Comparison of ENCODE assay signal across 8 mouse cellular contexts in genomic region chr7:19319906-19320305, GRCm38 (mm10). TPM values are rescaled to one million over a fixed set of nuclear protein-coding genes. Genes with fewer than 3 reads are reported as not detected.
DNase-seq lines count a peak whose midpoint lies in the region; ATAC-seq and TF ChIP-seq lines count a peak whose summit lies in the region.

No protein-coding gene starts in this region.

- H3K4me3 ChIP-seq in CH12.LX (replicated peaks in 1 of 3; ENCODE audit: low read depth in 2 of 3, low read length in 2 of 3, poor library complexity in 1 of 3), result peak overlapping the region; percentile 32 to 44 (median 40)
- H3K4me3 ChIP-seq in forebrain, embryonic 10.5 days, result peak overlapping the region; percentile 62
- H3K4me3 ChIP-seq in heart, embryonic 15.5 days, result peak overlapping the region; percentile 52
- peak overlapping the region; percentile 39 to 46 for H3K4me3 ChIP-seq in liver, embryonic 14.5 days (ENCODE audit: insufficient read depth in 1 of 2, low read depth in 2 of 2, low read length in 2 of 2)
- peak overlapping the region; percentile 50 for H3K4me3 ChIP-seq in stomach, embryonic 15.5 days (replicated peaks)

- 0 out of 2 replicates have a peak overlapping the region, but pooled peaks have one; percentile 16 for H3K9ac ChIP-seq in CH12.LX (ENCODE audit: insufficient read depth, low read depth)
- peak overlapping the region; percentile 55 for H3K9ac ChIP-seq in heart, embryonic 15.5 days
- H3K9ac ChIP-seq in liver, embryonic 14.5 days (replicated peaks), result peak overlapping the region; percentile 24
- H3K9ac ChIP-seq in stomach, embryonic 15.5 days, result 0 out of 2 replicates have a peak overlapping the region, but pooled peaks have one; percentile 12

- H3K79me2 ChIP-seq in CH12.LX (replicated peaks; ENCODE audit: control insufficient read depth, extremely low read depth, insufficient read depth, poor library complexity, severe bottlenecking), result no peaks in the 10 kb centered on the region

- TF ChIP-seq CTCF in CH12.LX (conservative IDR thresholded peaks at IDR 0.05 in 1 of 2, IDR thresholded peaks at IDR 0.05 in 1 of 2; ENCODE audit: low read depth in 2 of 2, low read length in 2 of 2), result no peak
- TF ChIP-seq CTCF in liver, embryonic 14.5 days (IDR thresholded peaks at IDR 0.05; ENCODE audit: low read depth), result no peak

- peak; percentile 93 for DNase-seq in CH12.LX (ENCODE audit: extremely low read depth)
- DNase-seq in c-Kit-positive CD71-negative TER-119-negative erythroid progenitor cells, embryonic 14.5 days (ENCODE audit: low read depth), result peak; percentile 96
- peak; percentile 97 for DNase-seq in forebrain, embryonic 10.5 days (ENCODE audit: extremely low spot score, low spot score)
- DNase-seq in kidney, postnatal 14 days, result peak; percentile 98
- DNase-seq in liver, embryonic 14.5 days (ENCODE audit: low read depth in 3 of 3, low spot score in 3 of 3), result peak; percentile 74 to 88 (median 76)
- DNase-seq in neural tube, embryonic 10.5 days (ENCODE audit: extremely low spot score, low spot score), result peak; percentile 97

- H3K4me1 ChIP-seq in CH12.LX (ENCODE audit: control insufficient read depth in 1 of 2, insufficient read depth in 2 of 2), result peaks cover 15 to 48% of the 10 kb centered on the region in 2 experiments
- H3K4me1 ChIP-seq in forebrain, embryonic 10.5 days, result peaks cover 34% of the 10 kb centered on the region
- peaks cover 20% of the 10 kb centered on the region for H3K4me1 ChIP-seq in heart, embryonic 15.5 days (replicated peaks)
- H3K4me1 ChIP-seq in liver, embryonic 14.5 days (replicated peaks; ENCODE audit: control insufficient read depth in 2 of 2, insufficient read depth in 2 of 2, low read length in 1 of 2), result peaks cover 0 to 3% of the 10 kb centered on the region in 2 experiments; a peak in 2 of 4 replicates
- peaks cover 16% of the 10 kb centered on the region for H3K4me1 ChIP-seq in stomach, embryonic 15.5 days

- no peaks in the 10 kb centered on the region for H3K36me3 ChIP-seq in CH12.LX (replicated peaks in 1 of 2; ENCODE audit: control insufficient read depth in 1 of 2, insufficient read depth in 1 of 2, low read length in 1 of 2)
- no peaks in the 10 kb centered on the region for H3K36me3 ChIP-seq in forebrain, embryonic 10.5 days (replicated peaks)
- H3K36me3 ChIP-seq in heart, embryonic 15.5 days, result no peaks in the 10 kb centered on the region
- no peaks in the 10 kb centered on the region for H3K36me3 ChIP-seq in liver, embryonic 14.5 days (replicated peaks; ENCODE audit: control insufficient read depth, insufficient read depth, low read depth)
- no peaks in the 10 kb centered on the region for H3K36me3 ChIP-seq in stomach, embryonic 15.5 days

- in situ Hi-C loops in CH12.LX (cut with MboI; ENCODE audit: low pct_ligation_motif_present, low pct_unique_long_range_greater_than_20kb, low sequenced_read_pairs), result no loop called here

- TF ChIP-seq POLR2A in CH12.LX (IDR thresholded peaks at IDR 0.05; ENCODE audit: low read depth, low read length), result no peak

- TF ChIP-seq RAD21 in CH12.LX (IDR thresholded peaks at IDR 0.05; ENCODE audit: low read depth, low read length), result no peak

- peaks cover 92% of the 10 kb centered on the region for H3K27me3 ChIP-seq in CH12.LX (replicated peaks)
- peaks cover 46% of the 10 kb centered on the region for H3K27me3 ChIP-seq in forebrain, embryonic 10.5 days (ENCODE audit: poor library complexity, severe bottlenecking)
- no peaks in the 10 kb centered on the region for H3K27me3 ChIP-seq in heart, embryonic 15.5 days
- peaks cover 21% of the 10 kb centered on the region for H3K27me3 ChIP-seq in liver, embryonic 14.5 days (ENCODE audit: control insufficient read depth, insufficient read depth, low read length)
- H3K27me3 ChIP-seq in stomach, embryonic 15.5 days (replicated peaks), result 0 out of 2 replicates have a peak, but pooled peaks cover 5% of the 10 kb centered on the region

- peaks cover 12% of the 10 kb centered on the region for H3K9me3 ChIP-seq in CH12.LX (replicated peaks; ENCODE audit: low read length)
- no peaks in the 10 kb centered on the region for H3K9me3 ChIP-seq in forebrain, embryonic 10.5 days
- no peaks in the 10 kb centered on the region for H3K9me3 ChIP-seq in heart, embryonic 15.5 days (replicated peaks)
- H3K9me3 ChIP-seq in liver, embryonic 14.5 days (ENCODE audit: control insufficient read depth, low read length), result no peaks in the 10 kb centered on the region
- no peaks in the 10 kb centered on the region for H3K9me3 ChIP-seq in stomach, embryonic 15.5 days

- dilution Hi-C loops in CH12.LX (cut with MboI; ENCODE audit: extremely low pct_ligation_motif_present, extremely low pct_unique_long_range_greater_than_20kb, low sequenced_read_pairs), result no loop called here

- ATAC-seq in heart, embryonic 15.5 days (replicated peaks; ENCODE audit: insufficient number of reproducible peaks, insufficient read depth, low FRiP score, low read depth), result peak; percentile 90
- ATAC-seq in liver, embryonic 14.5 days (ENCODE audit: insufficient read depth), result peak; percentile 80
- ATAC-seq in stomach, embryonic 15.5 days (ENCODE audit: insufficient read depth, low FRiP score, low read depth), result peak; percentile 88

- H3K27ac ChIP-seq in CH12.LX (ENCODE audit: insufficient read depth, low read depth), result no peak overlapping the region
- H3K27ac ChIP-seq in forebrain, embryonic 10.5 days, result peak overlapping the region; percentile 72
- H3K27ac ChIP-seq in heart, embryonic 15.5 days, result 0 out of 2 replicates have a peak overlapping the region, but pooled peaks have one; percentile 39
- H3K27ac ChIP-seq in liver, embryonic 14.5 days, result no peak overlapping the region
- H3K27ac ChIP-seq in stomach, embryonic 15.5 days, result no peak overlapping the region; the same call in 1 of the 2 replicates

- H3K4me2 ChIP-seq in CH12.LX (ENCODE audit: insufficient read depth, low read depth, poor library complexity, severe bottlenecking), result peak overlapping the region; percentile 76
- H3K4me2 ChIP-seq in heart, embryonic 15.5 days, result peak overlapping the region; percentile 88
- peak overlapping the region; percentile 74 for H3K4me2 ChIP-seq in liver, embryonic 14.5 days (ENCODE audit: low read depth)
- H3K4me2 ChIP-seq in stomach, embryonic 15.5 days, result peak overlapping the region; percentile 90

- no peak for TF ChIP-seq EP300 in CH12.LX (IDR thresholded peaks at IDR 0.05; ENCODE audit: low read length)
- TF ChIP-seq EP300 in liver, embryonic 14.5 days (IDR thresholded peaks at IDR 0.05; ENCODE audit: low read depth), result no peak

- under 1% methylated on average over 41 of the region's 41 CpGs for WGBS in forebrain, embryonic 10.5 days
- under 1% methylated on average over 40 of the region's 41 CpGs for WGBS in heart, embryonic 15.5 days
- under 1% methylated on average over 40 of the region's 41 CpGs for WGBS in liver, embryonic 14.5 days (ENCODE audit: insufficient replicate concordance)
- WGBS in stomach, embryonic 15.5 days, result 0% methylated on average over 41 of the region's 41 CpGs

RNA-seq across cellular contexts. Expression of gene Fosb, which starts 10.1 kb away (rescaled TPM):
- total RNA-seq in CH12.LX (2012; rRNA removed) (0.08 and 0.13 TPM in 2 replicates), CH12.LX (2014; rRNA removed) (not detected in 2 replicates)
- polyA plus RNA-seq in CH12.LX (2012; ENCODE audit: insufficient read length, low read depth), result 0.27 and 0.56 TPM in 2 replicates
- 0.10 TPM in 1 of 2 replicates, not detected in the other for polyA plus RNA-seq in forebrain, embryonic 10.5 days (2016; fragmentation: Nextera tagmentation; extraction: Ambion mirVana)
- 0.20 and 0.47 TPM in 2 replicates for polyA plus RNA-seq in heart, embryonic 15.5 days (2015; fragmentation: Nextera tagmentation; extraction: Ambion mirVana)
- 0.03 and 0.04 TPM in 2 replicates for polyA plus RNA-seq in liver, embryonic 14.5 days (2012; rRNA removed)
- not detected in 2 replicates for polyA plus RNA-seq in liver, embryonic 14.5 days (2014; fragmentation: Nextera tagmentation; extraction: Ambion mirVana)
- polyA plus RNA-seq in stomach, embryonic 15.5 days (2015; fragmentation: Nextera tagmentation; extraction: Ambion mirVana), result 0.12 and 0.17 TPM in 2 replicates

RNA-seq across cellular contexts. Expression of gene Ercc1, which starts 24.7 kb away (rescaled TPM):
- total RNA-seq in CH12.LX (2012; rRNA removed) (27.7 and 31.1 TPM in 2 replicates), CH12.LX (2014; rRNA removed) (25.3 and 26.9 TPM in 2 replicates)
- 28.2 and 29.8 TPM in 2 replicates for polyA plus RNA-seq in CH12.LX (2012; ENCODE audit: insufficient read length, low read depth)
- 95.3 and 96.1 TPM in 2 replicates for polyA plus RNA-seq in forebrain, embryonic 10.5 days (2016; fragmentation: Nextera tagmentation; extraction: Ambion mirVana)
- 59.8 and 60.3 TPM in 2 replicates for polyA plus RNA-seq in heart, embryonic 15.5 days (2015; fragmentation: Nextera tagmentation; extraction: Ambion mirVana)
- polyA plus RNA-seq in liver, embryonic 14.5 days (2012; rRNA removed), result 8.5 and 9.8 TPM in 2 replicates
- 15.7 and 19.2 TPM in 2 replicates for polyA plus RNA-seq in liver, embryonic 14.5 days (2014; fragmentation: Nextera tagmentation; extraction: Ambion mirVana)
- polyA plus RNA-seq in stomach, embryonic 15.5 days (2015; fragmentation: Nextera tagmentation; extraction: Ambion mirVana), result 63.7 and 66.5 TPM in 2 replicates

RNA-seq across cellular contexts. Expression of gene Rtn2, which starts 37.5 kb away (rescaled TPM):
- 0.72 and 1.0 TPM in 2 replicates for total RNA-seq in CH12.LX (2012; rRNA removed)
- total RNA-seq in CH12.LX (2014; rRNA removed), result 0.43 and 0.56 TPM in 2 replicates
- polyA plus RNA-seq in CH12.LX (2012; ENCODE audit: insufficient read length, low read depth), result 0.76 and 0.80 TPM in 2 replicates
- 32.1 and 33.1 TPM in 2 replicates for polyA plus RNA-seq in forebrain, embryonic 10.5 days (2016; fragmentation: Nextera tagmentation; extraction: Ambion mirVana)
- polyA plus RNA-seq in heart, embryonic 15.5 days (2015; fragmentation: Nextera tagmentation; extraction: Ambion mirVana), result 27.2 TPM in 2 replicates
- 2.9 and 4.1 TPM in 2 replicates for polyA plus RNA-seq in liver, embryonic 14.5 days (2012; rRNA removed)
- 2.6 and 3.0 TPM in 2 replicates for polyA plus RNA-seq in liver, embryonic 14.5 days (2014; fragmentation: Nextera tagmentation; extraction: Ambion mirVana)
- 10.6 and 13.9 TPM in 2 replicates for polyA plus RNA-seq in stomach, embryonic 15.5 days (2015; fragmentation: Nextera tagmentation; extraction: Ambion mirVana)

RNA-seq across cellular contexts. Expression of gene Cd3eap, which starts 39.4 kb away (rescaled TPM):
- total RNA-seq in CH12.LX (2012; rRNA removed), result 22.6 and 33.2 TPM in 2 replicates
- total RNA-seq in CH12.LX (2014; rRNA removed), result 14.4 and 15.9 TPM in 2 replicates
- 36.8 and 36.9 TPM in 2 replicates for polyA plus RNA-seq in CH12.LX (2012; ENCODE audit: insufficient read length, low read depth)
- polyA plus RNA-seq in forebrain, embryonic 10.5 days (2016; fragmentation: Nextera tagmentation; extraction: Ambion mirVana), result 30.9 and 32.2 TPM in 2 replicates
- 13.6 and 15.5 TPM in 2 replicates for polyA plus RNA-seq in heart, embryonic 15.5 days (2015; fragmentation: Nextera tagmentation; extraction: Ambion mirVana)
- polyA plus RNA-seq in liver, embryonic 14.5 days (2012; rRNA removed), result 4.5 and 6.7 TPM in 2 replicates
- polyA plus RNA-seq in liver, embryonic 14.5 days (2014; fragmentation: Nextera tagmentation; extraction: Ambion mirVana), result 7.2 and 7.8 TPM in 2 replicates
- 24.9 and 26.1 TPM in 2 replicates for polyA plus RNA-seq in stomach, embryonic 15.5 days (2015; fragmentation: Nextera tagmentation; extraction: Ambion mirVana)

RNA-seq across cellular contexts. Expression of gene Ppp1r13l, which starts 39.6 kb away (rescaled TPM):
- total RNA-seq in CH12.LX (2012; rRNA removed), result 0.42 and 0.68 TPM in 2 replicates
- total RNA-seq in CH12.LX (2014; rRNA removed), result 0.11 TPM in 1 of 2 replicates, not detected in the other
- 1.3 and 1.4 TPM in 2 replicates for polyA plus RNA-seq in CH12.LX (2012; ENCODE audit: insufficient read length, low read depth)
- polyA plus RNA-seq in forebrain, embryonic 10.5 days (2016; fragmentation: Nextera tagmentation; extraction: Ambion mirVana), result 5.4 and 6.3 TPM in 2 replicates
- 13.5 and 14.4 TPM in 2 replicates for polyA plus RNA-seq in heart, embryonic 15.5 days (2015; fragmentation: Nextera tagmentation; extraction: Ambion mirVana)
- 2.3 TPM in 2 replicates for polyA plus RNA-seq in liver, embryonic 14.5 days (2012; rRNA removed)
- 0.65 and 1.0 TPM in 2 replicates for polyA plus RNA-seq in liver, embryonic 14.5 days (2014; fragmentation: Nextera tagmentation; extraction: Ambion mirVana)
- 7.8 and 8.9 TPM in 2 replicates for polyA plus RNA-seq in stomach, embryonic 15.5 days (2015; fragmentation: Nextera tagmentation; extraction: Ambion mirVana)

Comparison
In these comparisons a context has a peak if more than half of its experiments do, and no peak if none do; other contexts are left out.
1. H3K27ac ChIP-seq: peak in forebrain, embryonic 10.5 days (single experiment) and heart, embryonic 15.5 days (single experiment); none in CH12.LX (single experiment), liver, embryonic 14.5 days (single experiment) and stomach, embryonic 15.5 days (single experiment).
2. Peak in every context shown above with its lines, with median percentiles within 50 percentile points of each other: DNase-seq, H3K4me2 ChIP-seq, H3K4me3 ChIP-seq, H3K9ac ChIP-seq and ATAC-seq.